Mouse (Mus musculus) brain, embryonic 14.5 days (tissue): ENCODE measurements around the gene Bbs9.

ENCODE experiments used
- CTCF ChIP-seq: fragments of 200-500 bp; IDR thresholded peaks from 2 replicates; pipeline ENCODE4 v1.5.1; 2012; ENCODE audit warnings: inconsistent platforms, mild to moderate bottlenecking, moderate library complexity, borderline replicate concordance; ENCODE audit not compliant: insufficient read depth, insufficient read length; ENCODE audit errors: extremely low read depth
- POLR2A ChIP-seq: fragments of 200-500 bp; IDR thresholded peaks from 2 replicates; pipeline ENCODE4 v1.6.1; 2012; ENCODE audit warnings: mild to moderate bottlenecking, inconsistent platforms, borderline replicate concordance; ENCODE audit not compliant: poor library complexity, insufficient read depth, insufficient read length, severe bottlenecking; ENCODE audit errors: extremely low read depth

DNA sequence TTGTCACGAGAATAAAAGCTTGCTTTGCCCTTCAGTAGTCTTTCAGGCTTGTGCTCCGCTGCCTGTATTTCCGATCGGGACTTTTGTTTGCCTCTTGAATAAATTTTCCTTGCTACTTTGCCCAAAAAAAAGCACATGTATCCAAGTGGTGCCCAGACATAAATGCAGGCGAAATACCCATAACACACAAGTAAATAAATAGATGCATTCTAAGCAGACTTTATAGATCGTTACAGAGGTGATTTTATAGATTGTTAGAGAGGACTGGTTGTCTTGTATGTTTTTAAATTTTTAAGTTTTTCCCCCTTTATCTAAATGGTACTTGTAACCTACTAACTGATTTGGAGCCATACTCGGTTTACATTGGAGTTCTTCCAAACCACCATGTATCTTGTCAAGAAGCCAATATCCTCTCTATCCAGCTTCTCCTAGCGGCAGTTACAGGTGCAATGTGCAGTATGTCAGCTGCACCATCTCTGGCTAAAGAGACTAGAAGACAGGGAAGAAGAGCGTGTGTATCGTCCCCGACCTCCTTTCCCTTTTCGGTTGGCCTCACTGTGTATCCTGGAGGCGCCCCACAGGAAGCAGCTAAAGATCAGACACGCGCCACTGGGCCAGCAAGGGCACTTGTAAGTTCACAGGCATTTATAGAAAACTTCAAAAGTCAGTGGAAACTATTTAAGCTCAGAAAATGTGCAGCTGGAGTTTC, 45.8 kb upstream of the Bbs9 start:
- TF ChIP-seq CTCF, result no peak
- TF ChIP-seq POLR2A, result no peak
